Mouse (Mus musculus) cerebellum, postnatal 4 days (tissue): ENCODE results near the gene AC192777.2.
"Not testable (repeated sequence)": the region's sequence is repeated elsewhere in the genome, so short reads cannot be mapped to it uniquely, and the experiment has no call there.

ENCODE experiments used
- DNase-seq, 2 experiments: peaks; one replicate each; pipeline ENCODE4 v3.0.0; 2022; ENCODE audit warnings: low spot score in 2 of 2, mixed read lengths in 1 of 2

AC192777.2 gene

DNA sequence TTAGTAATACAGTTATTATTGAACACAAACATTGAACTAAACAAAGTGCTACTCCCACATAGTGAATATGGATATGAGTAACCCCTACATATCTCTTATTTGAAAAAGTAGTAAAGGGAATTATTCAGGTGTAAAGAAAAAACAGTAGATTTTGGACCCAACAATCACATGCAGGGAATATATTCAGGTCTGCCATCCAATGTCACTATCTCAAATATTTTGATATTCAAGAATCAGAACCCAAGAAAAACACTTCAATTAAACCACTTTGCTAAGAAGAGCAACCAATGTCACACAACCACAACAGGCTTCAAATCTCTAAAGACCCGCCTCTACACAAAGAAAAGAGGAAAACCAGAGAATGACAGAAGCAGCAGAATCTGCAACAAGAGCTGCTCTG, at the start of gene AC192777.2:
AC192777.2 (plus strand) TSS at position 301 of the 400 bp plus-strand sequence.
- not testable (repeated sequence) for DNase-seq

DNA sequence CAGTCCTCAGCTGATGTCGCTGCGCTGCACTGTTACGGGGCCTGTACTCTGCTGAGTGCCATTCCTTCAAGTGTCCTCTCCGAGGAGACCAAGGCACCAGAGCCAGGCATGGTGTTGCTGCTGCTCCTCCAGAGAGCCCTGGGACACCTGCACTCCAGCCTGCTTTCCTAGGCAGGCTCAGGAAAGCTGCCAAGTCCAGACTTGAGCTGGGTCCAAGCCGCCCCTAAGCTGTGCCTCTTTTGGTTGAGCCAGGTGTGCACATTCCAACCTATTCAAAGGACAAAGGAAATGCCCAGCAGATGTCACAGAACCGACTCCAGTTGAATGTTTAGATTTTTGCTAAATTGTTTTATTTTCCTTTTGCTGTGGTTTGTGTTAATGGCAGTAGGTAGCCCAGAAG, 20.9 kb downstream of the AC192777.2 start:
- DNase-seq: not testable (repeated sequence)

DNA sequence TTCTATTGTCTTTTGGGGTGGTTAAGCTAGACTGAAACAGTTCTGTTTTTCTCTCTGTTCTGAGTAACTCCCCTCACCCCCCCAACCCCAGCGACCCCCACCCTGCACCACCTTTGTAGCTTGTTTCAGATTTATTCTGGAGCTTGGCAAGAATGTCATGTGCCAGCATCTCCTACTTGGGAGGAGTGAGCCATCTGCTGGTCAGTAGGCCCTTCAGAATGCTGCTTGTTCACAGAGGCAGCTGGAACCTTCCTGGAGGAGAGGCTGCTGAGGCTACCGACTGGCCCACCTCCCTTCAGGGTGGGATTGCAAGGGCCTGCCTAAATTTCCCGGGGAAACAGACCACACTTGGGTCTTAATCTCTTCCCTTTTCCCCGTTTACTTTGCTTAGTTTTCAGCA, 21.6 kb downstream of the AC192777.2 start:
- DNase-seq: peak in 1 of 2 experiments; percentile 1
